Mouse (Mus musculus): ENCODE results near the gene B3gnt3.

DNA sequence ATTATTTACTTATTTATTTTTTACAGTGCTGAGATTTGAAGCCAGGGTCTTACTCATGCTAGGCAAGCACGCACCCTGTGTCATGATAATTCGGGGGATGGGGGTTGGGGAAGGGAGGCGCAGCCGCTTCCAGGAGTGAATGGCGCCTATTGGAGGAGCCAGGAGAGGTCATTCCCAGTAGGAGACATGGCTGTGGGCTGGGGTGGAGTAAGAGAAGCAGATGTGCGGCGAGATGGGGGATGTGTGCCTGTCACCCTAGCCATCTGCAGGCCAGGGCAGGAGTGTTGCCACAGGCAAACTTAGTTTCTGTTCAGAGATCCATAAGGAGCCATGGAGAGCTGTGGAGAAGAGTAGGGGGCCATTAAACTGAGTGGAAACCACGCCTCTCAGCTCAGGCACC, 14.0 kb downstream of the B3gnt3 start:
- TF ChIP-seq CTCF (IDR thresholded peaks at IDR 0.05; ENCODE audit: insufficient read depth, low read length), result no peak
- no peak for TF ChIP-seq POLR2A (IDR thresholded peaks at IDR 0.05; ENCODE audit: borderline replicate concordance, extremely low read depth, low read depth, low read length)
